Mouse (Mus musculus) thymus, postnatal 25 days (tissue): ENCODE data around the gene Oas1h.
"Not testable (repeated sequence)": the region's sequence is repeated elsewhere in the genome, so short reads cannot be mapped to it uniquely, and the experiment has no call there.

Experiments used
- DNase-seq: peaks from one replicate; pipeline ENCODE4 v3.0.0; 2022

Oas1h gene

DNA sequence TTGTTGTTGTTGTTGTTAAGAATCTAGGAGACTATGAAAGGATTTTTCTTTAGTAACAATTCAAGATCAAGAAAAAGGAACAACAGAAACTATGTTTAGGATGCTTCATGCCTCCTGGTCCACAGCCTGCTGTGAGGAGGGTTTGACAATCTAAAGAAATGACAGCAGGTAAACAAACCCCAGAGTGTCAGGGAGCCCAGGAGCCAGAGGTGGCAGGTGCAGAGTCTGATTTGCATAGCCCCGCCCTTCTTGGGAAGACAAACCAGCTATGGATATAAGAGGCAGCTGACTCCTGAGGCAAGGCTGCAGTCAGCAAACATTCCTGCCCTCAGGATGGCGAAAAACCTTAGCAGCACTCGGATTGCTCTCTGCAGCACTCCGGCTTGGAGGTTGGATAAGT, at the start of gene Oas1h:
TSS of gene Oas1h (plus strand) at position 301 of the 400 bp plus-strand sequence.
- no peak for DNase-seq

DNA sequence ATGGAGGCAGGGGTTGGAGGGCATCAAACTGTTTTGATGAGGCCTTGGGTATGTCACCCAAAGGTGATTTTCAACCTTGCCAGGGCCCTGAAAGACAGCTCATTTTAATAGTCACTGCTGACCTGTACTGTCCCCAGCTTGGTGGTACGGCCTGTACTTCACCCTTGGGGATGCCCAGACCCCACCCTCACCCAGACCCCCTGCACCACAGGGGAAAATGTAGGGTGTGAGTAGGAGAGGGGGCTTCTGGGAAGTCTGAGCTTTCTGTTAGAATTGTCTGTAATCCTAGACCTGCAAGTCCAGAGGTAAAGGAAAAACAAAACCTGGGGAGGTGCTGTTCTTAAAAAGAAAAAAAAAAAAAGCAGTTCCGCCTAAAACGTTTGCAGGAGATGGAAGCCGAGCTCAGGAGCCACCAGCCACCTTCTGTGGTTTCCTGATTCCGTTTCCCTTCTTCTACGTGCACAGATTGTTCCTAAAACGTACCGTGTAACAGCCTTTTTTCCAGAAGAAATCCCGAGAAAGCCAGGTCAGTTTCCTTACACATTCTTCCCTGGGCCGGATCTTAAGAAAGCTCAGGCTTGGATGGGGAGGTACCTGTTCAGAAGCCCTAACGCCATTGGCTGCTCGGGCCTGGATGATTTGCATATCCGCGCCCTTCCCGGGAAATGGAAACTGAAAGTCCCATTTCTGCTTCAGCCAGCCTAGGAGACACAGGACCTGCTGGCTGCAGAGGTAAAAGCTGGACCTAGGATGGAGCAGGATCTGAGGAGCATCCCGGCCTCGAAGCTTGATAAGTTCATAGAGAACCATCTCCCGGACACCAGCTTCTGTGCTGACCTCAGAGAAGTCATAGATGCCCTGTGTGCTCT, 49.0 kb upstream of the Oas1h start, which contains the start of gene Oas1c:
TSS of gene Oas1c (minus strand) at position 564 of the 869 bp plus-strand sequence.
- DNase-seq, result peak; percentile 85

DNA sequence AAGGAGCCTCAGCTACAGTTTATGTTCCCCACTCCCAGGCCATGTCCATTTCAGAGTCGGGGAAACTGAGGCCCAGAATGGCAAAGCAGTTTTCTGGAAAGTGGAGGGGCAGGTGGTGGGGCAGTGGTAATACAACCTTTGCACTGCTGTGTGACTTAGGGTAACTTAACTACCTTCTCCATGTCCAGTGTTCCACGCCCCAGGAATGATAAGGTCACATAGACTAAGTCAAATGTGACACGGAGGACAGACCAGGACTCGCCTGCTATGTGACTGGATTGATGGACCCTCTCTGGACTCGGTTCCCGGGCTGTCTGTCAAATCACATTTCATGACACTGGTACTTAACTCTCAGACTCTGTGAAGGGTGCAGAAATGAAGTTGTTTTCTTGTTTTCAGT, 48.2 kb upstream of the Oas1h start:
- no peak for DNase-seq

DNA sequence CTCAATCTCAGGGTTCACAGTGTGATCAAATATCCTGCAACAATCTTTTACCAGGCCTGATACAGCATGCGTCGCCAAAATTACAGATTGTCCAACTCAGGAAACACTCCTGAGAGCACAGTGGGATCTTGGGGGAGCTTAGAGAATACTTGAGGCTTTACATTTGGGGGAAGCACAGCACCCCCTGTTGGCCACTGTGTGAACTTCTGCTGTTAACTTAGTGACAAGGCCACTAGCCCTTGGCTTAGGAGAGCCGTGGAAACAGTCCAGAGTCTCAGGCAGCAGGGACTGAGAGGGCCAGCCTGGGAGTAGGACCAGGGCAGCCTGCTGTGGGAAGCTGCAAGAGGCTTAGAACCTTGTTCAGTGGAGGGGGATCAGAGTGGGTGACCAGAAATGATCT, 45.3 kb upstream of the Oas1h start:
- DNase-seq, result peak; percentile 61

DNA sequence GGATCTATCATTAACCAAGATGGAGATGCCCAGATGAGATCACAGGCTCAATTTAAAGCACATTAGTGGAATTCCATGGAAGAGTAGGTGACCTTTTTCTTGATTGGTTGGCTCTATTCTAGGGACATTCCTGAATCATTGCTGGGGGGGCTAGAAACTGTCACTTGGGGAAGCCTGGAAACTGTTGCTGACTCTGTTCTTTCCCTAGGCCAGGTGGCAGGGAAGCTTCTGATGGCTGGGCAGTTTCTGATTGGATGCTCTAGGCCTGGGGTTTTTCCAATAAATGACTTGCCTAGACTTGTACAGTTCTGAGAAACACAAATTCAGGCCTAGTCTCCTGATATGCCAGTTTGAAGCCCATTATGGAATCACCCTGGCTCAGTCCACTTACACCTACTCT, 42.2 kb upstream of the Oas1h start:
- no peak for DNase-seq

DNA sequence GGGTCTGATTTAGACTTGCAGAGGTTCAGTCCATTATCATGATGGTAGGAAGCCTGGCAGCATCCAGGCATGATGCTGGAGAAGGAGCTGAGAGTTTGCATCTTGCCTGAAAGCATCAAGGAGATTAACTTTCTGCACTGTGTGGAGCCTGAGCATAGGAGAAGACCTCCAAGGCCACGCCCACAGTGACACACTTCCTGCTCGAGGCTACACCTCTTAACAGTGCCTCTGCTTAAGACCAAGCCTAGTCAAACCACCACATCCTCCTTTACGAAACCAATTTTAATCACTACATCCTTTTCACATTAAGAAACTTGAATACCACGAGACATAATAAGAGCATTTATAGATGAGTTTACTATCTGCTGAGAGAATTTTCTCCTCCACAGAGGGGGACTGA, 30.2 kb upstream of the Oas1h start:
- DNase-seq, result peak; percentile 19

DNA sequence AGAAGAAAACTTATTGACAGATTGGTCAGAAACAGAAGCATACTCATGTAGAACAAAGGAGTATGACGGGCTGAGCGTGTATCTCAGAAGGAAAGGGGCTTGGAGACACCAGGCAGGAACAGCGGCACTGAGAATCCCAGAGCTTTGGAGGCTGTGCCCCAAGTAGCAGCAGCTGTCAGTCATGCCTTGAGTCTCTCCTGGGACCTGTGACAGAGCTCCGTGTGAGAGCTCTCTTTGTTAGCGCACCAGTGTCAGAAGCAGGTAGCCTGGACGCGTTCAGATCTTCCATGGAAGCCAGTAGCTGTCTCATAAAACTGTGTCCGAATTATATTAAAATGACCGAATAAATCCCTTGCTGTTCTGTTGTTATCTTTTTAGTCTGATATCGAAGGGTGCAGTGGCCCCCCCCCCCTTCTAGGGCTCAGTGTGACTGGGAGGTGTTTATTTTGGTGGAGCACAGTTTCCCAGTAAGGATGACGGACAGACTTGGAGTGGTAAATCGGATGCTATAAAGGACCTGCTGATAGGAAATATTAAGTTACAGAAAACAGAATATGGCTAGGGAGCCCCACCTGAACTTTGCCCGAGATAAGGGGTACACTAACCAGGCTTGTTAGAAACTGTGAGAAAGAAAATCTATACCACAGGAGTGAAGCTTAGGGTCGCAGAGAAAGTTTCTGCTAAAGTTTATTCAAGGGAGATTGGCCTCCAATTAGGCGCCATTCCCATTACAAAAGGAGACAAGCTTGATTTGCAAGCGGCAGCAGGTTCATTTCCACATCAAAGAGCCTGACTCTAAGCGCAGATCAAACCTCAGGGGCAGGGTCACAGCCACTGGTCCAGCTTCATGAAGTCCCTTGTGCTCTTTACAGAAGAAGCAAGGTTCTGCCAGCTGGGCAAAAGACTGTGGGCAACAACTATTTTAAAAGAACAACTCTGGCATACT, 27.6 kb upstream of the Oas1h start:
- no peak for DNase-seq

DNA sequence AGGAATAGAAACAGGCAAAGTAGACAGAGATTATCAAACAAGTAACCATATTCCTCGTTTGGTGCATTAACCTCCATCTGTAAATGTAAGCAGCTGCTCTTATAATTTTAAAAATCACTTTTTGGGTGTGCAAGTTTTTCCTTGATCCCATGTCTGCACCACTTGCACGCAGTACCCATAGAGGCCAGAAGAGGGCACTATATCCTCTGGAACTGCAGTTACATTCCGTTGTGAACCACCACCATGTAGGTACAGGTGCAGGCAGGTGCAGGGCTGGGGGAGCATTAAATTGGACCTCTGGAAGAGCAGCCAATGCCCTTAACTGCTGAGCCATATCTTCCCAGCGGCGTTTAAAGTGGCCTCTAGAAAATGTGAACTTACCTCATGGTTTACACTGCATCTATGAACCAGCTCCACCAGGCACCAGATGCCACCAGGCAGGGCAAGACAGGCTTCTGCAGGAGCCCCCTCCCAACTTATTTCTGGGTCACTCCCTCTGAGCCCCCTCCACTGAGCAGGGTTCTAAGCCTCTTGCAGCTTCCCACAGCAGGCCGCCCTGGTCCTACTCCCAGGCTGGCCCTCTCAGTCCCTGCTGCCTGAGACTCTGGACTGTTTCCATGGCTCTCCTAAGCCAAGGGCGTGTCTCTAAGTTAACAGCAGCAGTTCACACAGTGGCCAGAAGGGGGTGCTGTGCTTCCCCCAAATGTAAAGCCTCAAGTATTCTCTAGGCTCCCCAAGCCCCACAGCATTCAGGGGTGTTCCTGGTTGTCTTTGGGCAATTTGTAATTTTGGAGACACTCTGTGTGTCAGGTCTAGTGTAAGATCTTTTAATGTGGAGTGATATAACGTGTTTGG, 24.3 kb upstream of the Oas1h start:
- DNase-seq, result peak; percentile 63

DNA sequence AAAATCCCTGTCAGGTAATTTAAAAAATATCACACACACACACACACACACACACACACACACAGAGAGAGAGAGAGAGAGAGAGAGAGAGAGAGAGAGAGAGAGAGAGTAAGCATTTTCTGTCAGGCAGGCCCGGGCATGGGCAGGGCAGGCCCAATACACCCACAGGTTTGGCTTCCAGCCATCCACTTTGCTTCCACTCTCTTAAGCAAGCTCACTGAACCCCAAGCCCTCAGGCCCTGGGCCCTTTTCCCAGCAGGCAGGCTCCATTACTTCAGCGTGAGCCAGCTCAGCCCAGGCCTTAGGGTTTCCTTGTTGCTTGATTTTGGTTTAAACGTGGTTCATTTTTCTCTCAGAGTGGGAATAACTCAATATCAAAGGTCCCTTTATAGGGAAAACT, 16.5 kb upstream of the Oas1h start:
- DNase-seq, result no peak

DNA sequence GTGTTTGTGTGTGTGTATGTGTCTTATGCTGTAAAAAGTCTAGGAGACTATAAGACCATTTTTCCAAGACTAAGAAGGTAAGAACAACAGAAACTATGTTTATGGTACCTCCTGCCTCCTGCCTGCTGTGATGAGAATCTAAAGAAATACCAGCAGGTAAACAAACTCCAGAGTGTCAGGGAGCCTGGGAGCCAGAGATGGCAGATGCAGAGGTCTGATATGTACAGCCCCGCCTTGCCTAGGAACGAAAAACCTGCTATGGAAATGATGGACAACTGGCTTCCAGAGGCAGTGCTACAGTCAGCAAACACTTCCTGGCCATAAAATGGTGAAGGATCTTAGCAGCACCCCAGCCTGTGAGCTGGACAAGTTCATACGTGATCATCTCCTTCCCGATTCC, 14.2 kb upstream of the Oas1h start, which contains the start of gene Oas1f:
TSS of gene Oas1f (plus strand) at position 301 of the 400 bp plus-strand sequence.
- DNase-seq, result no peak

DNA sequence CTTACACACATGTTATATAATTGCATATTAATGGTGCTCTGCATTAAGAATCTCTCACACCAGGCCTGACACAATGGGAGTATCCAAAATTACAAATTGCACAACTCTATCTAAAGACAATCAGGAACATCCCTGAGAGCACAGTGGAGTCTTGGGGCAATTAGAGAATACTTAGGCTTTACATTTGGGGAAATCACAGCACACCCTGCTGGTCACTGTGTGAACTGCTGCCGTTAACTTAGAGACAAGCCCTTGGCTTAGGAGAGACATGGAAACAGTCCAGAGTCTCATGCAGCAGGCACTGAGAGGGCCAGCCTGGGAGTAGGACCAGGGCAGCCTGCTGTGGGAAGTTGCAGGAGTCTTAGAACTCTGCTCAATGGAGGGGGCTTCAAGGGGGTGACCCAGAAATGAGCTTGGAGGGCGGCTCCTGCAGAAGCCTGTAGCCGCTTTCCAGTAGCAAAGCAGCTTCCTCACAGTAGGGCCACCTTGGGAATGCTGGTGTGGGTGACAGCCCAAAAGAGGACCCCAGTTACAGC, 11.6 kb upstream of the Oas1h start:
- peak; percentile 43 for DNase-seq

DNA sequence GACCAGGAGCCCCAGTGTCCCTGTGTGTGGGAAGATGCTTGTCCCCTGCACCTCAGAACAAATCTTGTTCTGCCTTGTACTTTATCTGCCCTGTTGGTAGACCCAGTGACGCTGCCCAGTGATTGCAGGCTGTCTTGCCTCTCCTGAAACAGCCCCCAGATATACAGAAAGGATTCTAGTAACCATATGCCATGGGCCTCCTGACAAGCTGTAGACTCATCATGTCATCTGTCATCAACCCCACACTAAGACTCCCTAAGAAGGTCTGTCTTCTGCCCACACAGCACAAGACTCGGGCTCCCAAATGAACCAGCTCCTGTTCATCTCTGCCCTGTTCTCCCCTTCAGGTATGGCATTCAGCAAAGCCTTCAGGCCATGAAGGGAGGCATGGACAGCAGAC, 2.0 kb upstream of the Oas1h start:
- DNase-seq, result no peak

DNA sequence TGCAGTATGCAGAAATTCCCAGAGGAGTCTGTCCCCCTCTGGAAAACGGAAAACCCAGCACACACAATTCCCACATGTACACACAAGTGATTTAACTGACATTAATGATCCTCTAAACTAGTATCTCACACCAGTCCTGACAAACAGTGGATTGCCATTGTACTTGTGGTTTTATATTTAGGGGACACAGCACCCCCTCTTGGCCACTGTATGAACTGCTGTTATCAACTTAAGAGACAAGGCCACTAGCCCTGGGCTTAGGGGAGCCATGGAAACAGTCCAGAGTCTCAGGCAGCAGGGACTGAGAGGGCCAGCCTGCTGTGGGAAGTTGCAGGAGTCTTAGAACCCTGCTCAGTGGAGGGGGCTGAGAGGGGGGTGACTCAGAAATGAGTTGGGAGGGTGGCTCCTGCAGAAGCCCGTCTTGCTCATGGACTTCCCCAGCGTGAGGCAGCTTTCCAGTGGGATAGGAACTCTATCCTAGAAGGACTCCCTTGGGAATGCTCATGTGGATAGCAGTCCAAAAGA, 4.2 kb downstream of the Oas1h start:
- peak; percentile 18 for DNase-seq

DNA sequence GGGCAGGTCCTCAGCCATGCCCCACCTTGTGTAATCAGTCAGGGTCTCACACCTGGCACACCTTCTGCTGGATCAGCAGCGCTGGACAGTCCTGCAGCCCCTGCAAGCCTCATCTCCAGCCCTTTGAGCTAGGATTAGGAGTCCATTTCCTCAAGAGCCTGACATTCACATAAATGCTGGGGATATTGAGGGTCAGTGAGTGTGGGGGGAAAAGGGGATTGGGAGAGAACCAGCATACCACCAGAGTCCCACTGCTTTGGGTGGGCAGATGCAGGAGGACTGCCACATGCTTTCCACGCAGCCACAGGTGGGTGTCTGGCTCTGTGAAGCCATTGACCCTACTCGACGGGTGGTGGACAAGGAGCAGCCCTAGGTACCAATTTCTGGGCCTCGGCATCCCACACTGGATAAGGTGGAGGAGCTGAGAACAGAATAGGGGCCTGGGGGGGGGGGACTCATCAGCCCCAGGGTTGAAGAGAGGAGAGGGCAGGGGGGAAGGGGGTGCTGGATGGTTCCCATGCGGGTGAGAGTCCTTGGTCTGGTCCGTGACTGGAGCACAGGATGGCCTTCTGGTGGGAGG, 8.3 kb downstream of the Oas1h start:
- no peak for DNase-seq

DNA sequence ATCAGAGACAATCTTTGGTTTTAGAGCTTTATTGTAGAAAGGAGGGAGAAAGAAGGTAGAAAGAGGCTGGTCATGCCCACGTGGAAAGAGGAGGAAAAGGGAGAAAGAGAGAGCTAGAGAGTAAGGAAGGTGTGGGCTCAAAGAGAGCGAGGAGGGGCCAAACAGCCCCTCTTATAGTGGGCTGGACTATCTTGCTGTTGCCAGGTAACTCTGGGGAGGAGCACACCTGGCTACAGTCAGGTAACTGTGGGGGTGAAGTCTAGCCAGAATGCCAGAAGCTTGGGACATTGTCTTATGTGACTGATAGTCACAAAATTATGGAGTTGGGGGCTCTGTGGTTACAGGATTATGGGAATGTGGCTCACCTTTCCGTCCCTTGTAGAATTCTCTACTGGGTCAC, 8.9 kb downstream of the Oas1h start:
- DNase-seq, result no peak

DNA sequence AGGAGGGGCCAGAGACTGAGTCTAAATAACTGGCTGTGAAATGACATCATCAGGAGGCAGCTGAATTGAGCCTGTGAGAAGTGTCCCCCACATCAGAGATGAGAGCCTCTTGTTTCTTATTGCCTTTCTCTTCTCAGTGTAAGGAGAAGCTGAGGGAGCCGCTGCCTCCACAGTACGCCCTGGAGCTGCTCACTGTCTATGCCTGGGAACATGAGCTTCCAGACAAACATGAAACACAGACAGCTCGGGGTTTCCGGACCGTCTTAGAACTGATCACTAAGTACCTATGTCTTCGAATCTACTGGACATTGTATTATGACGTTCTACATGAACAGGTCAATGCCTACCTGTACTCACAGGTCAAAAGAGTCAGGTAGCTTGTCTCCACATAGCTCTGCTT, 9.6 kb downstream of the Oas1h start:
- no peak for DNase-seq

DNA sequence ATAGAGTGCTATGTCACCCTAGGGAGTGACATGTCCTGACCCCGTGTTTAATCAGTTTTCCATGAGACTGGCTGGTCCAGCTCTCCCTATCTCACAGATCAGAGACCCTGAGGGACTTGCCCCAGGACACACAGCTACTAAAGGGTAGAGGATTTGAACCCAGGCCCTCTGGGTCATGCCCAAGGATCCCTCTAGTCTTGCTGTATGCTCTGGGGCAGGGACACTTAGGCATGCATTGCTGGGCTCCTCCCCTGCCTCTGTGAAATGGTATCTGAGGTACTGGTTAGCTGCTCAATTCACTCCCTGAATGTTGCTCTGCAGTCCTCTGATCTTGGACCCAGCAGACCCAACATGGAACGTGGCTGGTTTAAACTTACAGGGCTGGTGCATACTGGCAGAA, 10.2 kb downstream of the Oas1h start:
- DNase-seq, result no peak

DNA sequence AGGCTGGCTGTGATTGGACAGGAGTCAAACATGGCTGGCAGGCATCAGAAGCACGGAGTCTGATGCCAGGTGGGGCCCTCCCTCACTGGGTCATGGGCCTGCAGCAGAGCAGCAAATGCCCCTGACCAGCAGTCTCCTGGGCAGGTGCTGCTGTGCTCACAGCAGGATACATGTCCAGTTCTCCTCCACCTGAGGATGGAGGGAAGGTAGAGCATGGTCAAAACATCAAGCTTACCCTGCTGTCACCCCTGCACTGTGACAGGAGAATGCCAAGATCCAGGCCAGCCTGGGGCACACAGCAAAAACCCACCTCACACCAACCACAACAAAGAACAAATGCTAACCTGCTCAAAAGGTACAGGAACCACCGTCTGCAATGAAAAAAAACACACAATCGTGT, 15.6 kb downstream of the Oas1h start:
- not testable (repeated sequence) for DNase-seq

DNA sequence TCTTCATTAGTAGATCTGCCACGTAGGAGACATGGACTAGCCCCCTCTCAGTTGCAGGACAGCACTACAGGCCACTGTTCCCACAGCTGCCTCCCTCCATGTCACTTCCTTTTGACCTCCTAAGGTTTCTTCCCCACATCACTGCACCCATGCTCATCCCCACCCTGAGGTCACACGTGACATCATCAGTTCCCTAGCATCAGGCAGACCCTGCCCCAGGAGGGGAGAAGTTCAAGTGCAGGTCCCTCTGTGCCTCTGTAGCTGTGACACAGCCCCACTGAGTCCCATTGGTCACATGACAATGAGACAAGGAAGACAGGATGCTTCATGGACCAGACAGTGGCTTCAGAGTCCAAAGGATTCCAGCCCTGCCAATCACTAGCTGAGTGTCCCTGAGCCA, 16.2 kb downstream of the Oas1h start:
- not testable (repeated sequence) for DNase-seq

DNA sequence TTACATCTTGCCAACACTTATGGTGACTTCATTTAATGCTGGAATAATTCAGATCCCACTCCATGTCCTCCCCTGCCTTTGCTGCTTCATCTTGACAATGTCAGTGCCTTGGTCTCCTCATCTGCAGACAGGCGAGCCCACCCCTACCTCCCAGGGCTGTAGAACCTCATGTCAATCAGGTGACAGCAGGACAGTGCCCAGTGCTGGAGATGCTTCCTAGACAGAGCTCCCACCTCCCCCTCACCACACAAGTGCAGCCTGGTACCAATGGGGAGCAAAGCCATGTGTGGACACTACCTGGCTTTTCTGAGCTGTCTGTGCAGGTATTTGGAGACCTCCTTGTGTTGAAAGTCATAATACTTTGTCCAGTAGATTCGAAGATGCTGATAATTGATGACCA, 17.6 kb downstream of the Oas1h start:
- not testable (repeated sequence) for DNase-seq

DNA sequence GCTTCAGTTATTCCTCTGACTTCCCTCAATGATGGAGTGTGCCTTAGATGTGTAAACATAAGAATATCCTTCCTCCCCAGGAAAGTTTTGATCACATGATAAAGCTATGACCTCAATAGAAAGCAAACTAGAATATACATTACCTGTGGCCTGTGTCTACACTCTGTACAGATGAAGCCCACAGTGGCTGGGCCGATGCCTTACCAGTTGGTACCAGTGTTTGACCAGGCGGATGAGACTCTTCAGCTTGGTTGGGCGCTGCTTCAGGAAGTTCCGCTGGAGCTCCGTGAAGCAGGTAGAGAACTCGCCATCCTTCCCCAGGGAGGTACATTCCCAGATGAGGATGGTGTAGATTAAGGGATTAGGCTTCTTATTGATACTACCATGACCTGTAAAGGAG, 20.5 kb downstream of the Oas1h start:
- DNase-seq, result not testable (repeated sequence)

DNA sequence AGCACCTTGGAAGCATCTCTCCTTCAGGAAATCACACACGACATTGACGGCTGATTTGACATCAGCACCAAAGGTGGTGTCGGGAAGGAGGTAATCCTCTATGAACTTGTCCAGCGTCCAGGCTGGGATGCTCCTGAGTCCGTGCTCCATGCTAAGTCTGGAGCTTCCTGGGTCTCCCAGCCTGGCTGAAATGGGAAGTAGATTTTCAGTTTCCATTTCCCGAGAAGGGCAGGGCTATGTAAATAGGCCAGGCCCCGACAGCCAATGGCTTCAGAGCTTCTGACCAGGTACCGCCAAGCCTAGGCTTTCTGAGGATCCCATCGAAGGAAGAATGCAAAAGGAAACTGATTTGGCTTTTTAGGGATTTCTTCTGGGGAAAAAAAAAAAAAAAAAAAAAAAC, 26.2 kb downstream of the Oas1h start, which contains the start of gene Oas1g:
TSS of gene Oas1g (minus strand) at position 201 of the 400 bp plus-strand sequence.
- DNase-seq, result not testable (repeated sequence)
